Mouse (Mus musculus) E14TG2a.4 (cell line): Measurements from ENCODE around the gene Nxpe5.
"Not testable (repeated sequence)": the region's sequence is repeated elsewhere in the genome, so short reads cannot be mapped to it uniquely, and the experiment has no call there.

ENCODE experiments used
- CTCF ChIP-seq: conservative IDR thresholded peaks from 2 replicates; pipeline ENCODE4 v1.5.1; 2014; ENCODE audit warnings: low read length
- POU5F1 ChIP-seq: IDR thresholded peaks from 2 replicates; pipeline ENCODE4 v1.6.1; 2014; ENCODE audit warnings: low read length, borderline replicate concordance

DNA sequence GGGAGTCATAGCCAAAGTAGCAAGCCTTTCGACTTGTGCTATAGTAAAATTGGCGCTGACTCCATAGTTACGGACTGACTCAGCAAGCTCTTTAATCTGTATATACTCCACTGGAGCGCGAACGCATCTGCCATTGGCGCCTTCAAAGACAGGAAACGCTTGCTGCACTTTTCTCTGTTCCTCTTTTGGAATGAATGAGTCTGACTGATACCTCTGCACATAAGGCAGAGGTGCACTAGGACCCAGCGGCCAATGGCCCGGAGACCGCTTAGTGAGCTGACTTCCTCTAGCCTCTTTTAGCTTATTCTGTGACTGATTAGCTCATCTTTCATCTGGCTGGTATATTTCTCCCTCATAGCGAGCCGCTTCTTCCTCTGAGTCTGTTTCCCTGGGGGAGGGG lies 9.1 kb upstream of the Nxpe5 start:
- not testable (repeated sequence) for TF ChIP-seq CTCF, POU5F1
